Mouse (Mus musculus): Measurements from ENCODE around the gene A630095N17Rik.

GRCm38 (mm10) chr1:75230335-75230994, 1.4 kb downstream of the A630095N17Rik start:
- TF ChIP-seq CTCF (IDR thresholded peaks at IDR 0.05; ENCODE audit: low read depth, low read length) (no peak), POLR2A (IDR thresholded peaks at IDR 0.05; ENCODE audit: borderline replicate concordance, low read depth, low read length) (no peak)

Measured in bone marrow macrophage, adult 2 months (primary cell).